Mouse (Mus musculus) urinary bladder, adult 18-20 months (tissue): ENCODE results near the gene Ap2s1.

Experiments
- DNase-seq, 2 experiments: peaks; one replicate each; pipeline ENCODE4 v3.0.0; 2022; ENCODE audit warnings: low spot score in 2 of 2, mixed read lengths in 2 of 2

Ap2s1 gene

GRCm38 (mm10) chr7:16752016-16752415 lies 13.8 kb downstream of the Ap2s1 start:
- peak; percentile 44 to 66 for DNase-seq

- no peak for DNase-seq
Observed at GRCm38 (mm10) chr7:16755362-16756017, 17.3 kb downstream of the Ap2s1 start.

GRCm38 (mm10) chr7:16758872-16759574 lies 20.8 kb downstream of the Ap2s1 start:
- no peak for DNase-seq

- DNase-seq: no peak
Observed at GRCm38 (mm10) chr7:16760292-16760691, 22.1 kb downstream of the Ap2s1 start.

GRCm38 (mm10) chr7:16761005-16761481 lies 22.8 kb downstream of the Ap2s1 start:
- DNase-seq: peak in 1 of 2 experiments; percentile 76

GRCm38 (mm10) chr7:16761630-16762029 lies 23.4 kb downstream of the Ap2s1 start:
- DNase-seq: no peak

GRCm38 (mm10) chr7:16763463-16764218 lies 25.4 kb downstream of the Ap2s1 start:
- no peak for DNase-seq

- DNase-seq: no peak
Observed at GRCm38 (mm10) chr7:16766443-16766842, 28.2 kb downstream of the Ap2s1 start.

GRCm38 (mm10) chr7:16775888-16776287 lies 37.7 kb downstream of the Ap2s1 start:
- no peak for DNase-seq

- peak in 1 of 2 experiments; percentile 74 for DNase-seq
Observed at GRCm38 (mm10) chr7:16780076-16780475, 41.9 kb downstream of the Ap2s1 start.

GRCm38 (mm10) chr7:16780825-16781554 lies 42.8 kb downstream of the Ap2s1 start, which contains the start of gene Slc1a5:
Gene Slc1a5, plus strand, starts transcription at chr7:16781340.
- peak; percentile 91 to 94 for DNase-seq

- no peak for DNase-seq
Observed at GRCm38 (mm10) chr7:16781555-16781815, 43.3 kb downstream of the Ap2s1 start.

GRCm38 (mm10) chr7:16781816-16782554 lies 43.8 kb downstream of the Ap2s1 start:
- DNase-seq: peak in 1 of 2 experiments; percentile 46

GRCm38 (mm10) chr7:16782555-16783125 lies 44.4 kb downstream of the Ap2s1 start:
- no peak for DNase-seq

GRCm38 (mm10) chr7:16783224-16783688 lies 45.0 kb downstream of the Ap2s1 start:
- peak in 1 of 2 experiments; percentile 31 for DNase-seq

- DNase-seq: peak; percentile 38 to 53
Observed at GRCm38 (mm10) chr7:16783758-16784415, 45.7 kb downstream of the Ap2s1 start.

GRCm38 (mm10) chr7:16784498-16784976 lies 46.3 kb downstream of the Ap2s1 start:
- no peak for DNase-seq

- no peak for DNase-seq
Observed at GRCm38 (mm10) chr7:16785541-16786083, 47.4 kb downstream of the Ap2s1 start.

- peak; percentile 26 to 45 for DNase-seq
Observed at GRCm38 (mm10) chr7:16792316-16792715, 54.1 kb downstream of the Ap2s1 start.
